Mouse (Mus musculus) adrenal gland, postnatal 10 days (tissue): ENCODE results near the gene Fbxo34. TPM values are rescaled to one million over a fixed set of nuclear protein-coding genes. Genes with fewer than 3 reads are reported as not detected.
"Not testable (repeated sequence)": the region's sequence is repeated elsewhere in the genome, so short reads cannot be mapped to it uniquely, and the experiment has no call there.

Experiments
- DNase-seq: peaks from one replicate; pipeline ENCODE4 v3.0.0; 2021; ENCODE audit warnings: mixed read lengths
- total RNA-seq, 2 experiments: library from RNA; stranded (reverse); gene quantifications; 2 replicates each; pipeline ENCODE4 v1.2.3; 2021

Fbxo34 gene
- total RNA-seq, 2 experiments from 2014 or later: 21.5 to 24.5 TPM

DNA sequence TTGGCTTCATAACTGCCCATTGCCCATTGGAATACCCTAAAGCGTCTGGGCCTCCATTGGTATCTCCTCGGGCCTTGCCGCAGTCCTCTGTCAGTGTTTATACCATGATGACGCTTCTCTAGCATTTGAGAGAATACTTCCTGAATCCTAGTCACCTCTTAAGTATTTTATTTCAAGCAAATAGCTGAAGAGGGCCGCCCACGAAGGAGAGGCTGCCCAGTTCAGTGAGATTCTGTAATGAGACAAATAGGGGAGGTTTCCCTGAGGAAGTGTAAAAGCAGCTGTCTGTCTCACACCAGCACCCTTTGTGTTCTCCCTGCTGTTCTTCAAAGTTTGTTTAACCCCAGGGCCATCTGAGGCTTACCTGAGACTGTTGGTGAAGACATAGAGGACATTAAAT, 66.5 kb downstream of the Fbxo34 start:
- DNase-seq: no peak

DNA sequence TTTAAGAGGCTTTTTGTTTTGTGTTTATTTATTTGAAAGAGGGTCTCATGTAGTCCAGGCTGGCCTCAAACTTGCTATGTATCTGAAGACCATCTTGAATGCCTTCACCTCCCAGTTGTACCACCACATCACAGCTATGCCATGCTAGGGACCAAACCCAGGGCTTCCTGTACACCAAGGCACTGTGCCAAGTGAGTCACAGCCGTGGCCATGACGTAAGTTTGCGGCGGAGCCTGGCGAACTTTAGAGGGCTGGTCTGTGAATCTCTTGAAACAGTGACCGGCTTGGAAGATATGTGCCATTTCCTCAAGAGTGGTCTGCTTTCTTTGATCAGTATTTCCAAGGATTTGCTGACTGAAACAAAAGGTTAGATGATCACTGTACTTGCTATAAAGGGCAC, 68.4 kb downstream of the Fbxo34 start:
- peak; percentile 85 for DNase-seq

DNA sequence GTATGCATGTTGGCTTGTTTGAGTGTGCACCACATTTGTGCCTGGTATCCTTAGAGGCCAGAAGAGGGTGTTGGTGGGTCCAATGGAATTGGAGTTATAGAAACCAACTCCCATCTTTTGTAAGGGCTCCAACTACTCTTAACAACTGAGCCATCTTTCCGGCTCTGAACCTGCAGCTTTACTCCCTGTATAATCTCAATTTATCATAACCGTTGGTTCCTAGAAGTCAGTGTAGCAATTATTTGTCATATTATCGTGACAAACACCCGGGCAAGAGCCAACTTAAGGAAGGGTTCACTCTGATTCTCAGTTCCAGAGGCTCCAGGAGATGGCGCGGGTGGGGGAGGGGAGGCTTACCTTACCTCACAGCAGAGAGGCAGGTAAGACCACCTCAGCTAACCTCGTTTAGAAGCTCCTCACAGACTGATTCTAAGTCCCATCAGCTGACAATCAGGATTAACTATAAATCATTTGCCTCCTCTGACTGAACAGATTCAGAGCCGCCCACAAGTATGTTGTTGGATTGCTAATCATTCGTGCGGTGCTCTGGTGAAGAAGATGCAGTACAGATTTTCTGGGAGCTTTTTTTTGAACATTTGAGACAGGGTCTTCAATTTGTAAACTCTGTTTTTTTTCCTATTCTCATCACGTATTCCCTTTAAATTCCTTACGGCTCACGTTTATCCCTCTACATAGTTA, 70.7 kb downstream of the Fbxo34 start:
- no peak for DNase-seq

DNA sequence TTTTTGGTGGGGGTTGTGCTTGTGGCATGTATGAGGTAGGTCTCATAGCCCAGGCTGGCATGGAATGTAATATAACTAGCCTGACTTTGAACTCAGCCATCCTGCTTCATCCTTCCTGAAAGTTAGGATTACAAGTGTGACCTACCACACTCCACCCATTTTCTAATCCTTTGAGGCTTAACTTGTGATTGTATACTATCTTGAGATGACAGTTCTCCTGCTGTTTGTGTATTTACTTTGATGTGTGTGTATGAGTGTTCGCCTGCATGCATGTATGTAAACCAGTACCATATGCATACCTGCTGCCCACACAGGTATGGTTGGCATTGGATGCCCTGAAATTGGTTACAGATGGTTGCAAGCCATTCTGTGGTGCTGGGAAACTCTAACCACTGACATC, 71.4 kb downstream of the Fbxo34 start:
- DNase-seq: no peak

GRCm38 (mm10) chr14:47522301-47522700, 72.1 kb downstream of the Fbxo34 start:
- DNase-seq: peak; percentile 17

GRCm38 (mm10) chr14:47525374-47525773, 75.2 kb downstream of the Fbxo34 start:
- no peak for DNase-seq

DNA sequence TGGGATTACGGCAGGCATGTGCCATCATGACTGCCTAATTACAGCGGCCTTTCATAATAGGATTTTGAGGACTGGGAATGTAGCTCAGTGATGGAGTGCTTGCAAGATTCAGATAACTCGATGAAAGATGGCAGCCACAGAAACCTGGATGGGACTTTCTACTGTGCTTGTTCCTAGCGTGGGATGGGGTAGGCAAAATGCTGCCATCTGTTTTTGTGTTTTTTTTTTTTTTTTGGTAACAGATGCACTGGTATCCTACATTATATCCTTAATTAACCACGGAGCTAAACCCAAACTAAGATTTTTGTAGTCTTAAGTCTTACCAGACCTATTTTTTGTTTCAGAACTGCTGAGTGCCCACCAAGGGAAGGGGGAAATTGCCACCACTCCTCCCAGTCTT, 75.6 kb downstream of the Fbxo34 start:
- DNase-seq: no peak

GRCm38 (mm10) chr14:47527833-47528232, 77.6 kb downstream of the Fbxo34 start:
- no peak for DNase-seq

DNA sequence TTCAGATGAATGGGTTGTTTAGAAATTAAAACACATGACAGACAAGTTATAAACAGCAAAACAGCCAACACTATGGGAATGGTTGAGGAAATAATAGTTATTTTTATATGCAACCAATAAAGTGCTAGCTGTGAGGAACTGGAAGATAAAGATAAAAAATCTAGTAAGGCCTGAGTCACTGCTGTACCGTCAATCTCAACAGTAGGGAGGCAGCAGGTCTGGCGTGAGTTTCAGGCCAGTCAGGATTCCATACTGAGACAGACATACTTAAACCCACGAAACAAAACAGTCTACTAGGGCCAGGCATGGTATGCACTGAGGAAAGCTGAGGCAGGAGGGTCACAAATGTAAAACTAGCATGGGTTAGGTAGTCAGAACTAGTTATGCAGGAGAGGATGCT, 78.1 kb downstream of the Fbxo34 start:
- no peak for DNase-seq

DNA sequence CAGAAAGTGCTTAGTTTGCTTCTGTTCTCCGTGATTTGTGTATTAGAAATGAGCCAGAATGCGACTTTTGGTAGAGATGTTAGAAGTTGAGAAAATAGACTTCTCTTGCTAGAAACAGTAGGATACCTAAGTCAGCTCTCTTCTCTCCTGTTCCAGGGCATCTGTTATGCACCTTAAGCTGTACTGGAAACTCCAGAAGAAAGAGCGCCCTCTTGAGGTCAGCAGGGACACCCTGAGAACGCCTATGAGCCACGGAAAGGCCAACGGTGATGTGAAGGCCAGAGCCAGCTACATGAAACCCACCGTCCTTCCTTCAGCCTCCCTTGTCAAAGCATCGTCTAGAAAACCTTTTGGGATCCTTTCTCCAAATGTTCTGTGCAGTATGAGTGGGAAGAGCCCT, 78.8 kb downstream of the Fbxo34 start:
- peak; percentile 74 for DNase-seq

GRCm38 (mm10) chr14:47529592-47529991, 79.4 kb downstream of the Fbxo34 start:
- not testable (repeated sequence) for DNase-seq

DNA sequence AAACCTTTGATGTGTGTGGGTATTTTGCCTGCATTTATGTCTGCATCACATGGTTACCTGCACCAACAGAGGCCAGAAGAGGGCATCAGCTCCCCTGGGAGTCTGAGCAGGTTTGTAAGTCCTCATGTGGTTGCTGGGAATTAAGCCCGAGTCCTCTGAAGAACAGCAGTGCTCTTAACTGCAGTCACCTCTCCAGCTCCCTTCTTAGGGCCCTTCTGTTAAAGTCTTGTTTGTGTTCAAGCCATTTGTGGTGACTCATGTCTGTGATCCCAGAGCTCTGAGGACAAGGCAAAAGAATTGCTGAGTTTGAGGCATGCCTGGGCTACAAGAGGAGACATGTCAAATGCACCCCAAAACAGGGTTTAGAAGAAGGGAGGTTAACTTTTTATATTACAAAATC, 82.3 kb downstream of the Fbxo34 start:
- no peak for DNase-seq

- DNase-seq: peak; percentile 64
Observed at GRCm38 (mm10) chr14:47533365-47534175, 83.3 kb downstream of the Fbxo34 start.

- DNase-seq: no peak
Observed at GRCm38 (mm10) chr14:47534176-47534525, 83.9 kb downstream of the Fbxo34 start.

DNA sequence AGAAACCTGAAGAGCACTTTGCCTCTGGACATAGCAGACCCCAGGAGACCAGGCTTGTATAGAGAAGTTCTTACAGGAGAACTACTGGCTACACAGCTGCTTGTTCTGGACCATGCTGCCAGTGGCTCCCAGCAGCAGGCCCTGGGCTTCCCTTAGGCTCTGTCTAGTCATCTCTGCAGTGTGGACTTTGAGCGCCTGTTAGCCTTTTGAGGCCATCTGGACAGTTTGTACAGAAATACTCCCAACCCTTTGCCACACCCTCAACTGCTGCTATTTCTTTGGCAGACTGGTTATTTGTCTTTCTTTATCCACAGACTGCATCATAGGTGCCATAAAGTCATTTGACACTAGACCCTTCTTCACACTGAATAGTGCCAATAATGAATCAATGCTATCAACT, 84.9 kb downstream of the Fbxo34 start:
- DNase-seq: no peak

DNA sequence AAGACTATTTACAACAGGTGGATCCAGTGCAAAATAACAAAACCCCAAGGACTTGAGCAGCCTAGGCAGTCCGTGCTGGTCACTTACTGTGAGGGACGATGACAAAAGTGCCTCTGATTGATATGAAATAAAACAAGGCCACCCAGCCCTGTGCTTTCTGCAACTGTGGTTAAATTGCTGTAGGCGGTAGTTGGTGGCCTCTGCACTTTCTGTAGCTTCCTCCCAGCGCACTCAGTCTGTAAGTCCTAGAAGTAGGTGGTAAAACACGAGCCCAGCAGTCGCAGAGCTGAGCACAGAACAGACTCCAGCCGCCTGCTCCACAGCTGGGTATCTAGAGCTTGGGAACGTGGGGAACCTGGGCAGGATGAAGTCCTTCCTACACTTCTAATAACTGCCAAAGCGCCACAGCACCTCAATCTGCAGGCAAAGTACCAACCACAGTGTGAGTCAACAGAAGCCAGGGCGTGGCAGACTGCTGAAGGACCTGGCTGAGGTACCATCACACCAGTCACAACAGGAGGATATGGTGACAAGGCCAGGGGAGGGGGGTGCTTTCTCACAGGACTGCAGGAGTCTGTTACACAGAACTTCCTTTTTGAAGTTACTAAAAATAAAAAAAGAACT, 91.2 kb downstream of the Fbxo34 start:
- DNase-seq: peak; percentile 14

- no peak for DNase-seq
Observed at GRCm38 (mm10) chr14:47542283-47542682, 92.1 kb downstream of the Fbxo34 start.

- no peak for DNase-seq
Observed at GRCm38 (mm10) chr14:47544286-47544685, 94.1 kb downstream of the Fbxo34 start.

DNA sequence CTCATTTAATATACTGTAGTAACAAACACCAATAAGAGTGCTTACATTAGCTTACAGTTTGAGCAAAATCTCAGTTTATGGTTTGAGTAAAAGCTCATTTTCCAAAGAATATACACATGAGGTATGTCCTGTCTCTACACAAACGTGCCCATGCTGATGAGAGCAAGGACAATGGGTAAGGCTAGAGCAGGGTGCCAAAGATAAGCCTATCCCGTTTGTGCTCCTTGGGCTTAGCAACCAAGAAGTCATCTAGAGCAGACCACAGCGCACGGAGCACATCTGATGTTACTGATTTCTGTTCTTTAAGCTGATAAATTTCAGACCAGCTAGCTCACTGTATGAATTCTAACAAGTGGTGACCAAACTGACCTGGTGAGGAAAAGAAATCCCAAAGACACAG, 94.7 kb downstream of the Fbxo34 start:
- no peak for DNase-seq

GRCm38 (mm10) chr14:47551668-47552067, 101.4 kb downstream of the Fbxo34 start:
- DNase-seq: no peak

- DNase-seq: no peak
Observed at GRCm38 (mm10) chr14:47553380-47553779, 103.2 kb downstream of the Fbxo34 start.

- DNase-seq: no peak
Observed at GRCm38 (mm10) chr14:47554236-47554635, 104.0 kb downstream of the Fbxo34 start.

DNA sequence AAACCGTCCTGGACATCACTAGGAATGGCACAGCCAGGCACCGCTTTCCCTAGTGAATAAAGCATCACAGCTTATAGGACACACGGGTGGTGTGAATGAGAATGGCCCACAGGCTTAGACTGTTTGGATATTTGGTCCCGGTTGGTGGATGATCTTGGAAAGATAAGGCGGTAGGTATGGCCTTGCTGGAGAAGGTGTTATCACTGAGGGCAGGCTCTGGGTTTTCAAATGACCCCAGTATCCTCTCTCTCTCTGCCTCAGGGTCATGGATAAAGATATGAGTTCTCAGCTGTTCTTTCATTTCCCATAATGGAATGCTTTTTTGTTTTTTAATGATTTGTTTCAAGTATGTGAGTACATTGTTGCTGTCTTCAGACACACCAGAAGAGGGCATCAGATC, 105.0 kb downstream of the Fbxo34 start:
- DNase-seq: no peak
